Mouse (Mus musculus) hematopoietic multipotent progenitor cell, adult 10-12 weeks (in vitro differentiated cells): ENCODE data around the gene Zan. TPM values are rescaled to one million over a fixed set of nuclear protein-coding genes. Genes with fewer than 3 reads are reported as not detected.

Experiments
- polyA plus RNA-seq: library from polyadenylated mRNA; stranded (reverse); fragments of >175 nt; gene quantifications from 2 replicates; pipeline ENCODE4 v1.2.3, GENCODE M21; 2012; ENCODE audit warnings: low replicate concordance

Gene Zan
- polyA plus RNA-seq: 0.27 and 1.3 TPM in 2 replicates

DNA sequence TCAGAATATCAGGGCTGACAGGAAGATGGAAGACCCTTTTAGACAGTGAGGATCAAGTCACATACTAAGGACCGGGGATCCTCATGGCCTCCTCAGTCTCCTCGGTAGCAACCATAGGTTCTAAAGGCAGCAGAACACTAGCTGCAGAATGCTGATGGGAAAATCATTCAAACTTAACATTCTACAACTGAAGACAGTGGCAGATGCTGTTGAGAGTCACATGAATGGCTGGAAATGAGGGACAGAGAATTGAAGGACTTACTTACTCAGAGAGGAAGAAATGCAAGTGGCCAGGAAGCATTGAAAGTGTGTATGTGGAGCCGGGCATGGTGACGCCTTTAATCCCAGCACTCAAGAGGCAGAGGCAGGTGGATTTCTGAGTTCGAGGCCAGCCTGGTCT, at the start of gene Zan:
Gene Zan, minus strand, starts transcription at position 101 of the 400 bp plus-strand sequence.

DNA sequence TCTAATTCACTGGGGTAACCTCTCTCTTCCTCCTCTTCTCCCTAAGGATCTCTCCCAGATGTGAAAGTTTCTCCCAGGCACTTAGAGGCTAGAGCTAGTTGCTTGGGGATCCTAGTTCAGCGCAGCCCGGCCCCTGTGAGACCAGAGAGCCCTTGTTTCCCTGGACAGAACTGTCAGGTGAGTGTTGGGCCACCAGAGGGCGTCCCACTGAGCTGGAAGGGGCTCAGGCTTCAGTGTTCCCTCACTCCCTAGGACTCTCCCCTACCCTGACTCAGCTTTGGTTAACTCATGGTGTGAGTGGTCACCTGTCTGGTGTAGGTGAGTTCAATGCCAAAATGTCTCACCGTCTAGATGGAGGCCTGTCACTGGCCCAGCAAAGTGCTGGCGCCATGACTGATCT, 41.6 kb upstream of the Zan start, which contains the start of gene Gigyf1:
Gene Gigyf1, plus strand, starts transcription at position 113 of the 400 bp plus-strand sequence.

DNA sequence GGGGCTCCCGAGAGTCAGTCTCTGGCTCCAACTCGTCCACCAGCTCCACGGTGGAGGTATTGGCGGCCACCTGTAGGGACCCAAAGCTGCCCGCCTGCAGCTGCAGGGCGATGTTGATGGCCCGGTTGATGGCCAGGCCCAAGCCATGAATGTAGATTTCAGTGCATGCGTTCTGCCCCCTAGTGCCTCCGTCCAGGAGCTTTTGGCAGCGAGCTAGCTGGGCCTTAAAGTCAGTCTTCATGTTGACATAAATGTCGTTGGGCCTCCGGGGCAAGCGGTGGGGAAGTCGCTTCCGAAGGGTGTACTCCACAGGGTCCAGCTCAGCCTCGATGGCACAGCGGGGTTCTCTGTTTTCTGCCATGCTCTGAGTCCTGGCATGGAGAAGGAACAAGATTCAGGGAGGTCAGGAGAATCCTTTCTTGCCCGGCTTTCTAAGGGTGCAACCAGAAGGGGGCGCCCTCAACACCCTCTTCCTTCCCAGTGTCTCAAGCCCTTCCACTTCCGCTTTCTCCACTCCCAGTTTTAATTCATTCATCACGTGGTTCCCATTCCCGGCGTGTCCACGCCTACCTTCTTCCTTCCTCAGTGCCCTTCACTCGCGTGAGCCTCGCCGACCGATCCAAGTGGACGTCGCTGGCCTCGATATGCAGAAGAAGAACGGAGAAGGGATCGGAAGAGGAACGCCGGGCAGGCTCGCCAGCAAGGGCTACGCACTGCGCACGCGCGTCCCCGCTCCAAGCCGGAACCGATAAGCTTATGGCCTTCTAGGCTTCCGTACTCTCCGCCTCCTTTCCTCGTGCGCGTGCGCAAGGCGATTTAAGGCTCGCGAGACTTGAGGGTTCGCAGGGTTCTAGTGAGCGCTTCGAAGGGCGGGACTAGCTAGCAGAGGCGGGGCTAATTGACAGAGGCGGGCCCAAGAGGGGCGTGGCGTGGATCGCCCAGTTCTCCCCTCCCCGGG, 25.1 kb upstream of the Zan start, which contains the start of gene Pop7:
Gene Pop7, minus strand, starts transcription at position 810 of the 958 bp plus-strand sequence.

DNA sequence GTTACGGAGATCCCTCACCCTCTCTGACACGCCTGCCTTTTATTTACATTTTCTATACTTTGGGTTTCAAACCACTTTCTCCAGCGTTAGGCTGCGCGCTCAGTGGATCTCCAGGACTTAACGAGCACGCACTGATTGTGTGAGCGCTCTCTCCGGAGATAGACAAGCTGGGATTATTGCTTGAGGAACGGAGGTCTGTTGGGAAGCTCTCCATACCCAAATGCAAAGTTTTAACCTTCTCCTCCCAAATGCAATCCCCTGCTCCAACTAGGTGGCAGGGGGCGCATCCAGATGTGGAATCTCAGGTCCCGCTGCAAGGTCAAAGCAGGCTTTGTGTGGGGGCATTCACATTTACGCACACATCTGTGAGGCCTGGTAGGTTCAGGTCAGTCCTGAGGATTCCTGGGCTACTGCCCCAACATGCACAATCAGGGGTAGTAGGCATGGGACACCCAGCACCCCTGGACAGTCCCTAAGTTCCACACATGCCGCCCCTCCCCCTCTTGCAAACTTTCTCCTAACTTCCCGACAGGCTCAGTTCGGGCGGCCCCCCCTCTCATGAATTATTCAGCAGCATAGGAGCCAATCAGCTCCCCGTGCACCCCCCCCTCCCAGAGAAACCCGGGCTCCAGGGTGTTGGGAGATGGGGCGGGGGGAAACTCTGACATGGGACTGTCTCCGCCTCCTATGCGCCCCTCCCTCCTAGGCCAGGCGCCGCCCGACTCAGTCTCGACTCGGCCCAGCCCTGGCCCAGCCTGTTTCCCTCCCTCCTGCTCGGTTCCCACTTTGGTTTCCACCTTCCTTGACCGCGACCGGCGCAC, 127.3 kb downstream of the Zan start, which contains the start of gene Ephb4:
Gene Ephb4, plus strand, starts transcription at position 726 of the 821 bp plus-strand sequence.

DNA sequence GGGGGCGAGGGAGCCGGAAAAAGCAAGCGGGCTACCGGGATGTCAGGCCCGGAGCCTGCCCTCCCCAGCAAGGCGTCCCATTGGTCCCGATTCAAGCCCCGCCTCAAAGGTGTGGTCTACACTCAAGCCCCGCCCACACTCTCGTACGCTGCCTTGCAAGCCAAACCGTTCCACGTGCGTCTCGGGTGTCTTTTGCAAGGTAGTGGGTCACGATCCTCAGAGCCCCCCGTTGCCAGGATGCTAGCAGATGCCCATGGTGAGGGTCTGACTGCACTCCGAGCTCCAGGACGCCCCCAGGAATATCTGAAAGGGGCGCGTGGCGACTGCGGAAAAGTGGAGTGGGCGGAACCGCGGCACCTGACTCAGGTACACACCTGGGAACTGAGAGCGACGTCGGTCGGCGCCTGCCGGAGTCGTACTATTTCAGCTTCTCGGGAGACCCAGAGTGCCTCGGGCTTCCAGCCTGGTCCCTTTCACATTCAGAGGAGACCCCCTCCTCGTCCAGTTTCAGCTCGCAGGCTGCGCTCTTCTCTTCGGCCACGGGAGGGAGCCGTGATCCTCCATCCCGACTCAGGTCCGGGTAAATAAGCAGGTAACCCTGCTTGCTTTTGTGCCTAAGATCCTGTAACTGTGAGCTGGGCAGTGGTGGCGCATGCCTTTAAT, 143.2 kb downstream of the Zan start, which contains the start of gene Slc12a9:
Gene Slc12a9, minus strand, starts transcription at position 86 of the 663 bp plus-strand sequence.

Other genes starting within 250 kb of the Zan start
- 3.0 and 24.8 TPM in 2 replicates for gene Ache, start 189.5 kb downstream of the Zan start, polyA plus RNA-seq
- 3.3 and 10.5 TPM in 2 replicates for gene Ufsp1, start 182.4 kb downstream of the Zan start, polyA plus RNA-seq
- 292 and 329 TPM in 2 replicates for gene Srrt, start 169.4 kb downstream of the Zan start, polyA plus RNA-seq
- gene Trip6, start 162.7 kb downstream of the Zan start, polyA plus RNA-seq: 8.5 and 16.7 TPM in 2 replicates
- gene Slc12a9, start 143.5 kb downstream of the Zan start, polyA plus RNA-seq: 19.9 and 21.4 TPM in 2 replicates
- 0.77 and 1.5 TPM in 2 replicates for gene Ephb4, start 127.0 kb downstream of the Zan start, polyA plus RNA-seq
- 22.2 and 55.1 TPM in 2 replicates for gene Pop7, start 25.5 kb upstream of the Zan start, polyA plus RNA-seq
- 93.0 and 157 TPM in 2 replicates for gene Gigyf1, start 41.5 kb upstream of the Zan start, polyA plus RNA-seq
- gene Epo, start 56.2 kb upstream of the Zan start, polyA plus RNA-seq: not detected in 2 replicates
- 466 and 724 TPM in 2 replicates for gene Gnb2, start 56.4 kb upstream of the Zan start, polyA plus RNA-seq
- gene Actl6b, start 76.5 kb upstream of the Zan start, polyA plus RNA-seq: not detected in 2 replicates
- gene Tfr2, start 92.8 kb upstream of the Zan start, polyA plus RNA-seq: 2.0 and 13.3 TPM in 2 replicates
- gene Mospd3, start 124.0 kb upstream of the Zan start, polyA plus RNA-seq: 343 and 978 TPM in 2 replicates
- gene Pcolce, start 136.7 kb upstream of the Zan start, polyA plus RNA-seq: 2.0 and 8.5 TPM in 2 replicates
- gene Fbxo24, start 151.9 kb upstream of the Zan start, polyA plus RNA-seq: 0.09 and 0.20 TPM in 2 replicates
- 391 and 723 TPM in 2 replicates for gene Lrch4, start 152.1 kb upstream of the Zan start, polyA plus RNA-seq
- 44.7 and 56.6 TPM in 2 replicates for gene Gm20605, start 152.1 kb upstream of the Zan start, polyA plus RNA-seq
- 167 and 231 TPM in 2 replicates for gene Sap25, start 164.3 kb upstream of the Zan start, polyA plus RNA-seq
- 0.17 and 0.21 TPM in 2 replicates for gene Irs3, start 168.7 kb upstream of the Zan start, polyA plus RNA-seq
- gene Agfg2, start 207.7 kb upstream of the Zan start, polyA plus RNA-seq: 41.0 and 59.6 TPM in 2 replicates